Mouse (Mus musculus): ENCODE results near the gene Amdhd2.

DNA sequence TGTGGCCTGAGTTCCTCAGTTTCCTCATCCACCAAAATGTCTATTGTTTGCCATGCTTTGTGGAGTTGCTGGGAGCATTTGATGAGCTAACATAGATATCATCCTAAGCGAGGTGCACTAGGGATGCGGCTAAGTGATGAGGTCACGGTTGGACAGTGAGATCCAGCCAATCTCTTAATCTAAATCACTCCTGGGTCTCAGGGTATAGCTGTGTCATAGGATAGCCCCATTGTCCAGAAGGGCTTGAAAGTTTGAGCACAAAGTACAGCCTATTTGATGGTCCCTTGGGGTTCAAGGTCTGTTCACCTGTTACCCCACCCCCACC, 46.3 kb upstream of the Amdhd2 start:
- no peak for TF ChIP-seq CTCF (IDR thresholded peaks at IDR 0.05; ENCODE audit: control insufficient read depth, insufficient read depth, insufficient replicate concordance, low read depth, low read length)
- no peak for TF ChIP-seq POLR2A (IDR thresholded peaks at IDR 0.05; ENCODE audit: control insufficient read depth, low read depth, low read length)
